In genomic region chrX:48425280-48425679, GRCm38 (mm10) we compare ENCODE assay signal across 8 mouse cellular contexts. TPM values are rescaled to one million over a fixed set of nuclear protein-coding genes. Genes with fewer than 3 reads are reported as not detected.
DNase-seq lines count a peak whose midpoint lies in the region; ATAC-seq and TF ChIP-seq lines count a peak whose summit lies in the region.
"Had no signal": no experiment of that assay in that cellular context is flagged by ENCODE, and none has a peak within 500 bp of the region (broad histone marks: within the 10 kb centered on the region; RNA-seq: fewer than 3 reads in every experiment).

No protein-coding gene starts in this region.

- H3K4me2 ChIP-seq in midbrain, postnatal 0 days (ENCODE audit: low read depth, low read length, poor library complexity, severe bottlenecking), result no peak overlapping the region
- H3K4me2 ChIP-seq: midbrain, embryonic 12.5 days had no signal

- TF ChIP-seq POLR2A in MEL (IDR thresholded peaks at IDR 0.05; ENCODE audit: control insufficient read depth in 1 of 2, insufficient read depth in 1 of 2, low read depth in 1 of 2, low read length in 2 of 2, poor library complexity in 1 of 2), result peak in 1 of 2 experiments; percentile 53; a peak in 1 of 4 replicates

- TF ChIP-seq RAD21 in MEL (IDR thresholded peaks at IDR 0.05; ENCODE audit: low read depth, low read length), result no peak

- ATAC-seq in midbrain, postnatal 0 days (ENCODE audit: low FRiP score), result no peak

- 70% methylated on average over 7 of the region's 7 CpGs for WGBS in midbrain, postnatal 0 days

- DNase-seq in CD4-positive helper T cell, adult 2 months (ENCODE audit: low read depth, low spot score), result peak; percentile 67
- peak; percentile 65 for DNase-seq in MEL (ENCODE audit: low read depth, low spot score)
- peak; percentile 66 for DNase-seq in liver
- DNase-seq in natural killer cell, adult 2 months (ENCODE audit: low spot score in 2 of 2), result peak; percentile 28 to 40
- DNase-seq in layer of hippocampus, postnatal 36 days, result no peak
- DNase-seq in midbrain, postnatal 0 days (ENCODE audit: low spot score), result no peak
- no peak for DNase-seq in layer of hippocampus, adult 2 months (ENCODE audit: low spot score in 2 of 2)

- H3K9ac ChIP-seq in MEL (ENCODE audit: control insufficient read depth, low read depth, low read length, poor library complexity, severe bottlenecking), result peak overlapping the region; percentile 55
- H3K9ac ChIP-seq in midbrain, postnatal 0 days (replicated peaks; ENCODE audit: low read length, poor library complexity, severe bottlenecking), result no peak overlapping the region
- H3K9ac ChIP-seq: midbrain, embryonic 12.5 days had no signal

- peaks cover 2% of the 10 kb centered on the region; the same call in 1 of the 2 replicates for H3K79me2 ChIP-seq in MEL (ENCODE audit: control insufficient read depth, insufficient read depth, low read length, poor library complexity)

- H3K27me3 ChIP-seq in MEL (ENCODE audit: control insufficient read depth in 1 of 2, insufficient read depth in 2 of 2, low read length in 2 of 2), result no peaks in the 10 kb centered on the region
- H3K27me3 ChIP-seq in midbrain, postnatal 0 days (ENCODE audit: insufficient read depth, low read length), result no peaks in the 10 kb centered on the region
- H3K27me3 ChIP-seq: midbrain, embryonic 12.5 days had no signal

- peaks cover 2 to 28% of the 10 kb centered on the region in 2 experiments for H3K4me1 ChIP-seq in MEL (ENCODE audit: control insufficient read depth in 1 of 2, insufficient read depth in 2 of 2, low read length in 2 of 2)
- H3K4me1 ChIP-seq in midbrain, postnatal 0 days (ENCODE audit: insufficient read depth, low read length), result no peaks in the 10 kb centered on the region
- H3K4me1 ChIP-seq: midbrain, embryonic 12.5 days had no signal

- peaks cover 0 to 15% of the 10 kb centered on the region in 2 experiments; a peak in 2 of 4 replicates for H3K36me3 ChIP-seq in MEL (ENCODE audit: control insufficient read depth in 1 of 2, insufficient read depth in 2 of 2, low read length in 2 of 2)
- no peaks in the 10 kb centered on the region for H3K36me3 ChIP-seq in midbrain, postnatal 0 days (ENCODE audit: insufficient read depth, low read length)
- H3K36me3 ChIP-seq: midbrain, embryonic 12.5 days had no signal

- peak overlapping the region; percentile 74 for H3K27ac ChIP-seq in MEL (ENCODE audit: control insufficient read depth, low read depth, low read length)
- H3K27ac ChIP-seq in midbrain, postnatal 0 days (ENCODE audit: low read depth, low read length), result no peak overlapping the region
- no peak overlapping the region for H3K27ac ChIP-seq in layer of hippocampus, adult 2 months
- H3K27ac ChIP-seq: midbrain, embryonic 12.5 days had no signal

- peak; percentile 59 to 82 for TF ChIP-seq EP300 in MEL (IDR thresholded peaks at IDR 0.05; ENCODE audit: low read depth in 1 of 2, low read length in 2 of 2)

- no peak for TF ChIP-seq CTCF in MEL (IDR thresholded peaks at IDR 0.05 in 2 of 3, conservative IDR thresholded peaks at IDR 0.05 in 1 of 3; ENCODE audit: control insufficient read depth in 1 of 3, insufficient read depth in 1 of 3, low read depth in 2 of 3, low read length in 3 of 3, poor library complexity in 1 of 3, severe bottlenecking in 1 of 3)
- TF ChIP-seq CTCF in midbrain, postnatal 0 days (IDR thresholded peaks at IDR 0.05), result no peak
- TF ChIP-seq CTCF in layer of hippocampus, adult 2 months (conservative IDR thresholded peaks at IDR 0.05), result no peak

- H3K9me3 ChIP-seq in MEL (replicated peaks; ENCODE audit: insufficient read depth, low read length), result no peaks in the 10 kb centered on the region
- no peaks in the 10 kb centered on the region for H3K9me3 ChIP-seq in midbrain, postnatal 0 days (ENCODE audit: low read length)
- H3K9me3 ChIP-seq: midbrain, embryonic 12.5 days had no signal

- peak overlapping the region; percentile 50 to 56 for H3K4me3 ChIP-seq in MEL (ENCODE audit: control insufficient read depth in 1 of 2, insufficient read depth in 1 of 2, low read depth in 2 of 2, low read length in 2 of 2)
- no peak overlapping the region for H3K4me3 ChIP-seq in midbrain, postnatal 0 days (ENCODE audit: low read depth, low read length)
- H3K4me3 ChIP-seq in layer of hippocampus, adult 2 months, result no peak overlapping the region
- H3K4me3 ChIP-seq: midbrain, embryonic 12.5 days had no signal

TF ChIP-seq in MEL, 35 proteins besides CTCF, POLR2A, EP300 and RAD21:
- TF ChIP-seq ZC3H11A (IDR thresholded peaks at IDR 0.05; ENCODE audit: low read depth, low read length) (no peak), USF2 (IDR thresholded peaks at IDR 0.05; ENCODE audit: borderline replicate concordance in 1 of 2, insufficient read depth in 1 of 2, low read depth in 1 of 2, low read length in 2 of 2) (no peak), MYB (IDR thresholded peaks at IDR 0.05; ENCODE audit: low read depth, low read length) (peak; percentile 82), TBP (IDR thresholded peaks at IDR 0.05; ENCODE audit: low read depth, low read length) (0 out of 2 replicates have a peak, but pooled peaks have one; percentile 26), RCOR1 (IDR thresholded peaks at IDR 0.05; ENCODE audit: low read depth, low read length) (no peak), MYC (IDR thresholded peaks at IDR 0.05; ENCODE audit: low read depth, low read length) (no peak), POLR2AphosphoS2 (IDR thresholded peaks at IDR 0.05; ENCODE audit: low read length) (no peak), SIN3A (IDR thresholded peaks at IDR 0.05; ENCODE audit: low read length) (no peak), ZKSCAN1 (IDR thresholded peaks at IDR 0.05; ENCODE audit: low read depth, low read length) (no peak), MXI1 (IDR thresholded peaks at IDR 0.05; ENCODE audit: low read depth, low read length) (0 out of 2 replicates have a peak, but pooled peaks have one; percentile 15), JUND (IDR thresholded peaks at IDR 0.05; ENCODE audit: low read depth, low read length) (no peak), BHLHE40 (IDR thresholded peaks at IDR 0.05; ENCODE audit: borderline replicate concordance, low read depth, low read length) (no peak), MAFK (IDR thresholded peaks at IDR 0.05; ENCODE audit: borderline replicate concordance, low read depth, low read length) (no peak), E2F4 (IDR thresholded peaks at IDR 0.05; ENCODE audit: borderline replicate concordance, low read depth, low read length) (no peak), TAL1 (IDR thresholded peaks at IDR 0.05; ENCODE audit: low read length) (no peak), NELFE (IDR thresholded peaks at IDR 0.05; ENCODE audit: low read depth, low read length) (peak; percentile 47; the same call in 1 of the 2 replicates), CHD1 (IDR thresholded peaks at IDR 0.05; ENCODE audit: low read depth, low read length) (no peak), HCFC1 (IDR thresholded peaks at IDR 0.05; ENCODE audit: low read depth, low read length) (no peak), MAZ (IDR thresholded peaks at IDR 0.05; ENCODE audit: low read depth, low read length) (no peak)

RNA-seq across cellular contexts. Expression of gene Elf4, which starts 37.7 kb away (rescaled TPM):
- total RNA-seq in MEL (2012; rRNA removed), result 3.4 and 4.0 TPM in 2 replicates
- 10 to 100 TPM in 1 of 2 experiments, not detected in 1; 15.3 TPM for polyA plus RNA-seq in MEL (2012; ENCODE audit: insufficient read depth in 1 of 2, insufficient read length in 2 of 2, low read depth in 1 of 2, low replicate concordance in 2 of 2, missing spikeins in 1 of 2)
- under 1 TPM; 0.56 to 0.70 TPM for total RNA-seq in layer of hippocampus, postnatal 36 days (2021)
- 0.99 and 1.2 TPM in 2 replicates for total RNA-seq in midbrain, postnatal 0 days (2014; rRNA removed)
- polyA plus RNA-seq in midbrain, postnatal 0 days (2015; fragmentation: Nextera tagmentation; extraction: Ambion mirVana), result 0.22 and 0.23 TPM in 2 replicates
- total RNA-seq in layer of hippocampus, adult 2 months (2021), result under 1 TPM; 0.61 to 0.84 TPM

Comparison
In these comparisons a context has a peak if more than half of its experiments do, and no peak if none do; other contexts are left out.
1. DNase-seq: peak in CD4-positive helper T cell, adult 2 months (single experiment), MEL (single experiment), liver (single experiment) and natural killer cell, adult 2 months (2 of 2); none in layer of hippocampus, postnatal 36 days (0 of 2), midbrain, postnatal 0 days (single experiment) and layer of hippocampus, adult 2 months (0 of 2).
2. H3K4me3 ChIP-seq: peak in MEL (2 of 2); none in midbrain, postnatal 0 days (single experiment) and layer of hippocampus, adult 2 months (single experiment).